34 mouse cellular contexts compared by ENCODE assay signal in the genomic region with DNA sequence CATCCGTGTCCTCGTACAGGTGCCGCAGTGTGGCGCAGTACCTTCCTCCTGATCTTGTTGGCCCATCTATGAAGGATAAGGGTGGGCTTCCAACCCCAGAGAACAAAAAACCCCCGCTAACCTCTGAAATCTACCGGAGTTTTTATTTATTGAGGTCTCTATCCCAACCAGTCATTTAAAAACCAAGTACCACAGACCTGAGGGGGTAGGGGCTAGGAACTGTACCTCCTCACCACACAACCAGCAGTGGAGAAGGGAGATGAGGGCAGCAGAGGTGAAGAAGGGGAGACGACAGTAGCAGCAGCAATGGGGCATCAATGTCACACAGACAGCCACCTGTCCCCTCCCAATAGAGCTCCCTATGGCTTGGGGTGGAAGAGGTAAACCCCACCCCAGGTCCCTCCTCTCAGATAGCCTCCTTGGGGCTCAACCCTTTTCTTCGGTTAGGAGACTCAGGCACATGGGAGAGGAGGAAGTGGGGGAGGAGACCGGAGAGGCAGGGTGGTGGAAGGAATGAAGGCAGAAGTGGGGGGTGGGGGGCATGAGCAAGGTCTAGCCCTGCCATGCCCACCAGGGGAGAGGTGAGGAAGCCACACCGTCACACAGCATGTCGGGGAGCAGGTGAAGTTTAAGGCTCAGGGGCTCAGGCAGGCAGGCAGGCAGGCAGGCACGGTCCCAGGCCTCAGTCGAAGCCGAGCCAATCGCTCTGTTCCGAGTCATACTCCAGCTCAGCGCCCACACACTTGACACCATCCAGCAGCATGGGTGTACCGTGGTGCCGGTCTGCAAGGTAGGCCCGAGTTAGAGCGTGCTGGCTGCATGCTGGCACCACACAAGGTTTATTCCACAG. TPM values are rescaled to one million over a fixed set of nuclear protein-coding genes. Genes with fewer than 3 reads are reported as not detected.
DNase-seq lines count a peak whose midpoint lies in the region; ATAC-seq and TF ChIP-seq lines count a peak whose summit lies in the region.
"Had no signal": no experiment of that assay in that cellular context is flagged by ENCODE, and none has a peak within 500 bp of the region (broad histone marks: within the 10 kb centered on the region; RNA-seq: fewer than 3 reads in every experiment).

No protein-coding gene starts in this region.

- H3K4me3 ChIP-seq in heart, adult 2 months: no peak overlapping the region
- H3K4me3 ChIP-seq in liver, embryonic 13.5 days (replicated peaks): no peak overlapping the region
- H3K4me3 ChIP-seq: forebrain, embryonic 13.5 days; heart, embryonic 13.5 days; hindbrain, embryonic 15.5 days; lung, embryonic 15.5 days had no signal

- ATAC-seq in liver, embryonic 13.5 days (ENCODE audit: low read depth): no peak
- ATAC-seq: forebrain, embryonic 13.5 days; Patski had no signal

- no peak for TF ChIP-seq CTCF in heart, adult 2 months (IDR thresholded peaks at IDR 0.05)

- H3K36me3 ChIP-seq in heart, adult 2 months (ENCODE audit: control insufficient read depth, insufficient read depth, low read length): peaks cover 3% of the 10 kb centered on the region; the same call in 1 of the 2 replicates
- H3K36me3 ChIP-seq in liver, embryonic 13.5 days: peaks cover 91% of the 10 kb centered on the region

- H3K4me1 ChIP-seq in heart, adult 2 months (ENCODE audit: control insufficient read depth, insufficient read depth, low read length): peaks cover 8% of the 10 kb centered on the region
- peaks cover 44% of the 10 kb centered on the region for H3K4me1 ChIP-seq in liver, embryonic 13.5 days (replicated peaks)
- H3K4me1 ChIP-seq: hindbrain, embryonic 15.5 days had no signal

- TF ChIP-seq EP300 in heart, adult 2 months (IDR thresholded peaks at IDR 0.05; ENCODE audit: insufficient read depth, low read depth, low read length): peak; percentile 57

- peak; percentile 60 for TF ChIP-seq POLR2A in heart, adult 2 months (IDR thresholded peaks at IDR 0.05; ENCODE audit: insufficient read depth, low read depth, low read length)

- H3K27me3 ChIP-seq in heart, adult 2 months (ENCODE audit: control insufficient read depth, insufficient read depth, low read length): no peaks in the 10 kb centered on the region
- no peaks in the 10 kb centered on the region for H3K27me3 ChIP-seq in liver, embryonic 13.5 days
- H3K27me3 ChIP-seq: CH12.LX; forebrain, embryonic 13.5 days; heart, embryonic 13.5 days; hindbrain, embryonic 15.5 days; lung, embryonic 15.5 days; Patski had no signal

- no peak overlapping the region for H3K27ac ChIP-seq in heart, adult 2 months
- peak overlapping the region; percentile 23; the same call in 1 of the 2 replicates for H3K27ac ChIP-seq in liver, embryonic 13.5 days
- H3K27ac ChIP-seq: forebrain, embryonic 13.5 days; heart, embryonic 13.5 days; hindbrain, embryonic 15.5 days; kidney, postnatal 0 days; lung, embryonic 15.5 days had no signal

- no peak overlapping the region for H3K4me2 ChIP-seq in liver, embryonic 13.5 days
- H3K4me2 ChIP-seq: forebrain, embryonic 13.5 days; heart, embryonic 13.5 days; hindbrain, embryonic 15.5 days; lung, embryonic 15.5 days had no signal

- H3K9ac ChIP-seq in heart, adult 2 months (ENCODE audit: low read depth, low read length): no peak overlapping the region; the same call in 1 of the 2 replicates
- H3K9ac ChIP-seq in liver, embryonic 13.5 days: no peak overlapping the region
- H3K9ac ChIP-seq: forebrain, embryonic 13.5 days; heart, embryonic 13.5 days; hindbrain, embryonic 15.5 days; lung, embryonic 15.5 days had no signal

- intact Hi-C loops in heart, adult 2 months (cut with DNase I): no loop called here

- no peaks in the 10 kb centered on the region for H3K79me2 ChIP-seq in heart, adult 2 months (replicated peaks; ENCODE audit: control insufficient read depth, insufficient read depth, low read length)

- DNase-seq in heart, adult 2 months: peak in 1 of 2 experiments; percentile 38
- DNase-seq in heart, adult 9 months (ENCODE audit: low spot score in 2 of 2): no peak
- DNase-seq in liver, embryonic 13.5 days: no peak
- no peak for DNase-seq in liver
- peak; percentile 2 for DNase-seq in thymus, postnatal 4 days
- no peak for DNase-seq in thymus, postnatal 25 days
- DNase-seq in left cerebral cortex, adult 9 months (ENCODE audit: low spot score in 2 of 2): no peak
- DNase-seq: B cell, adult 2 months; cerebellum, adult 8-10 months; cerebellum, postnatal 36 days; gastrocnemius, postnatal 14 days; kidney, adult 2 months; layer of hippocampus, adult 9-11 months; lung, postnatal 36 days; right cerebral cortex, postnatal 14 days; spleen, adult 18-20 months had no signal

- 69% methylated on average over 21 of the region's 21 CpGs for WGBS in heart, adult 2 months
- WGBS in liver, embryonic 13.5 days (ENCODE audit: insufficient replicate concordance): 75% methylated on average over 21 of the region's 21 CpGs

- H3K9me3 ChIP-seq in liver, embryonic 13.5 days (replicated peaks): no peaks in the 10 kb centered on the region
- H3K9me3 ChIP-seq: forebrain, embryonic 13.5 days; heart, embryonic 13.5 days; hindbrain, embryonic 15.5 days; lung, embryonic 15.5 days had no signal

RNA-seq across cellular contexts. Expression of a gene that starts 13.1 kb away (rescaled TPM):
- not detected for total RNA-seq in heart, adult 2 months (2021)
- polyA plus RNA-seq in heart, adult 2 months (2012; rRNA removed): not detected in 2 replicates
- not detected in 2 replicates for polyA plus RNA-seq in liver, embryonic 13.5 days (2015; fragmentation: Nextera tagmentation; extraction: Ambion mirVana)
- total RNA-seq: adrenal gland, adult 18-20 months; CH12.LX; G1E; gastrocnemius, postnatal 14 days; hematopoietic stem cell, adult 5-6 weeks; left cerebral cortex, adult 18-20 months; left cerebral cortex, postnatal 36 days; liver, adult 2 months; midbrain, postnatal 0 days had no signal
- polyA plus RNA-seq: embryonic facial prominence, embryonic 14.5 days; forebrain, embryonic 13.5 days; G1E; heart, embryonic 13.5 days; hindbrain, embryonic 15.5 days; intestine, embryonic 14.5 days; kidney, adult 2 months; kidney, postnatal 0 days; large intestine, adult 2 months; liver, adult 2 months; lung, embryonic 15.5 days; midbrain, postnatal 0 days; Patski; thymus, postnatal 0 days had no signal

RNA-seq across cellular contexts. Expression of a gene that starts 13.5 kb away (rescaled TPM):
- total RNA-seq in heart, adult 2 months (2021): 10 to 100 TPM in 1 of 2 experiments, 1 to 10 TPM in 1; 9.8 to 11.3 TPM
- polyA plus RNA-seq in heart, adult 2 months (2012; rRNA removed): 33.6 and 48.9 TPM in 2 replicates
- 124 and 129 TPM in 2 replicates for polyA plus RNA-seq in liver, embryonic 13.5 days (2015; fragmentation: Nextera tagmentation; extraction: Ambion mirVana)

RNA-seq across cellular contexts. Expression of a gene that starts 19.3 kb away (rescaled TPM):
- 10 to 100 TPM; 29.7 to 31.4 TPM for total RNA-seq in heart, adult 2 months (2021)
- polyA plus RNA-seq in heart, adult 2 months (2012; rRNA removed): 21.9 and 27.8 TPM in 2 replicates
- polyA plus RNA-seq in liver, embryonic 13.5 days (2015; fragmentation: Nextera tagmentation; extraction: Ambion mirVana): 2.1 and 2.2 TPM in 2 replicates

RNA-seq across cellular contexts. Expression of a gene that starts 33.4 kb away (rescaled TPM):
- total RNA-seq in heart, adult 2 months (2021): 10 to 100 TPM; 71.9 to 92.6 TPM
- 57.1 and 58.5 TPM in 2 replicates for polyA plus RNA-seq in heart, adult 2 months (2012; rRNA removed)
- 3.5 and 4.5 TPM in 2 replicates for polyA plus RNA-seq in liver, embryonic 13.5 days (2015; fragmentation: Nextera tagmentation; extraction: Ambion mirVana)

RNA-seq across cellular contexts. Expression of a gene that starts 40.3 kb away (rescaled TPM):
- 10 to 100 TPM in 1 of 2 experiments, 1 to 10 TPM in 1; 4.3 to 10.3 TPM for total RNA-seq in heart, adult 2 months (2021)
- 9.8 and 12.5 TPM in 2 replicates for polyA plus RNA-seq in heart, adult 2 months (2012; rRNA removed)
- 171 and 201 TPM in 2 replicates for polyA plus RNA-seq in liver, embryonic 13.5 days (2015; fragmentation: Nextera tagmentation; extraction: Ambion mirVana)
